Comparison of ENCODE assay signal across 8 mouse cellular contexts in genomic region chr16:4777171-4777904, GRCm38 (mm10). TPM values are rescaled to one million over a fixed set of nuclear protein-coding genes. Genes with fewer than 3 reads are reported as not detected.
DNase-seq lines count a peak whose midpoint lies in the region; ATAC-seq and TF ChIP-seq lines count a peak whose summit lies in the region.
"Had no signal": no experiment of that assay in that cellular context is flagged by ENCODE, and none has a peak within 500 bp of the region (broad histone marks: within the 10 kb centered on the region; RNA-seq: fewer than 3 reads in every experiment).

No protein-coding gene starts in this region.

- H3K9me3 ChIP-seq in kidney, embryonic 14.5 days (ENCODE audit: control insufficient read depth, low read length): no peaks in the 10 kb centered on the region
- H3K9me3 ChIP-seq in MEL (replicated peaks; ENCODE audit: insufficient read depth, low read length): no peaks in the 10 kb centered on the region

- no peak for TF ChIP-seq POLR2A in MEL (IDR thresholded peaks at IDR 0.05; ENCODE audit: control insufficient read depth in 1 of 2, insufficient read depth in 1 of 2, low read depth in 1 of 2, low read length in 2 of 2, poor library complexity in 1 of 2)

- DNase-seq in kidney, adult 11 months: peak; percentile 33
- DNase-seq in MEL (ENCODE audit: low read depth, low spot score): peak; percentile 18
- DNase-seq in cerebellum, postnatal 14 days: peak; percentile 41 to 57
- DNase-seq in kidney, postnatal 4 days: peak; percentile 25 to 40
- no peak for DNase-seq in embryo, embryonic 10.5 days (ENCODE audit: low spot score)
- no peak for DNase-seq in frontal cortex, postnatal 36 days (ENCODE audit: low spot score in 2 of 2)

- WGBS in kidney, embryonic 14.5 days: 97% methylated on average over 3 of the region's 3 CpGs

- no peak overlapping the region for H3K27ac ChIP-seq in kidney, embryonic 14.5 days (ENCODE audit: low read depth, low read length)
- no peak overlapping the region for H3K27ac ChIP-seq in MEL (ENCODE audit: control insufficient read depth, low read depth, low read length)

- no peak for TF ChIP-seq EP300 in MEL (IDR thresholded peaks at IDR 0.05; ENCODE audit: low read depth in 1 of 2, low read length in 2 of 2)

- H3K36me3 ChIP-seq in kidney, embryonic 14.5 days (ENCODE audit: control insufficient read depth, insufficient read depth, low read length): no peaks in the 10 kb centered on the region
- H3K36me3 ChIP-seq in MEL (ENCODE audit: control insufficient read depth in 1 of 2, insufficient read depth in 2 of 2, low read length in 2 of 2): peaks cover 0 to 6% of the 10 kb centered on the region in 2 experiments; a peak in 1 of 4 replicates

- no peak for ATAC-seq in kidney, embryonic 14.5 days (ENCODE audit: low FRiP score, low TSS enrichment)

- no peak overlapping the region for H3K4me2 ChIP-seq in kidney, embryonic 14.5 days (replicated peaks; ENCODE audit: low read depth, low read length)

- TF ChIP-seq CTCF in MEL (IDR thresholded peaks at IDR 0.05 in 2 of 3, conservative IDR thresholded peaks at IDR 0.05 in 1 of 3; ENCODE audit: control insufficient read depth in 1 of 3, insufficient read depth in 1 of 3, low read depth in 2 of 3, low read length in 3 of 3, poor library complexity in 1 of 3, severe bottlenecking in 1 of 3): no peak

- no peaks in the 10 kb centered on the region; the same call in 1 of the 2 replicates for H3K4me1 ChIP-seq in kidney, embryonic 14.5 days (ENCODE audit: control insufficient read depth, insufficient read depth, low read length)
- peaks cover 3 to 6% of the 10 kb centered on the region in 2 experiments; a peak in 2 of 4 replicates for H3K4me1 ChIP-seq in MEL (ENCODE audit: control insufficient read depth in 1 of 2, insufficient read depth in 2 of 2, low read length in 2 of 2)

- no peak overlapping the region for H3K4me3 ChIP-seq in kidney, embryonic 14.5 days (ENCODE audit: low read length)
- no peak overlapping the region for H3K4me3 ChIP-seq in MEL (ENCODE audit: control insufficient read depth in 1 of 2, insufficient read depth in 1 of 2, low read depth in 2 of 2, low read length in 2 of 2)

- no peak for TF ChIP-seq RAD21 in MEL (IDR thresholded peaks at IDR 0.05; ENCODE audit: low read depth, low read length)

- no peaks in the 10 kb centered on the region for H3K27me3 ChIP-seq in kidney, embryonic 14.5 days (ENCODE audit: control insufficient read depth, insufficient read depth, low read length)
- H3K27me3 ChIP-seq in MEL (ENCODE audit: control insufficient read depth in 1 of 2, insufficient read depth in 2 of 2, low read length in 2 of 2): no peaks in the 10 kb centered on the region

- H3K9ac ChIP-seq in kidney, embryonic 14.5 days (ENCODE audit: low read depth, low read length): no peak overlapping the region
- no peak overlapping the region for H3K9ac ChIP-seq in MEL (ENCODE audit: control insufficient read depth, low read depth, low read length, poor library complexity, severe bottlenecking)

- peaks cover 9% of the 10 kb centered on the region; the same call in 1 of the 2 replicates for H3K79me2 ChIP-seq in MEL (ENCODE audit: control insufficient read depth, insufficient read depth, low read length, poor library complexity)

TF ChIP-seq in MEL, 35 proteins besides CTCF, POLR2A, EP300 and RAD21:
- TF ChIP-seq USF1 (IDR thresholded peaks at IDR 0.05; ENCODE audit: low read depth, low read length) (peak; percentile 65), HCFC1 (IDR thresholded peaks at IDR 0.05; ENCODE audit: low read depth, low read length) (no peak)

RNA-seq across cellular contexts. Expression of gene Cdip1, which starts 12.8 kb away (rescaled TPM):
- polyA plus RNA-seq in kidney, embryonic 14.5 days (2014; fragmentation: Nextera tagmentation; extraction: Ambion mirVana): 67.2 and 98.0 TPM in 2 replicates
- 18.9 and 24.8 TPM in 2 replicates for total RNA-seq in MEL (2012; rRNA removed)
- 10 to 100 TPM; 32.8 to 97.8 TPM for polyA plus RNA-seq in MEL (2012; ENCODE audit: insufficient read depth in 1 of 2, insufficient read length in 2 of 2, low read depth in 1 of 2, low replicate concordance in 2 of 2, missing spikeins in 1 of 2)

RNA-seq across cellular contexts. Expression of gene Hmox2, which starts 51.2 kb away (rescaled TPM):
- polyA plus RNA-seq in kidney, embryonic 14.5 days (2014; fragmentation: Nextera tagmentation; extraction: Ambion mirVana): 103 and 113 TPM in 2 replicates
- 41.5 and 45.7 TPM in 2 replicates for total RNA-seq in MEL (2012; rRNA removed)
- 10 to 100 TPM in 1 of 2 experiments, not detected in 1; 75.0 TPM for polyA plus RNA-seq in MEL (2012; ENCODE audit: insufficient read depth in 1 of 2, insufficient read length in 2 of 2, low read depth in 1 of 2, low replicate concordance in 2 of 2, missing spikeins in 1 of 2)

RNA-seq across cellular contexts. Expression of gene 4930562C15Rik, which starts 57.9 kb away (rescaled TPM):
- polyA plus RNA-seq in kidney, embryonic 14.5 days (2014; fragmentation: Nextera tagmentation; extraction: Ambion mirVana): 0.89 TPM in 1 of 2 replicates, not detected in the other
- 0.12 TPM in 1 of 2 replicates, not detected in the other for total RNA-seq in MEL (2012; rRNA removed)
- under 1 TPM in 1 of 2 experiments, not detected in 1; 0.21 TPM for polyA plus RNA-seq in MEL (2012; ENCODE audit: insufficient read depth in 1 of 2, insufficient read length in 2 of 2, low read depth in 1 of 2, low replicate concordance in 2 of 2, missing spikeins in 1 of 2)
- total RNA-seq: layer of hippocampus, postnatal 10 days had no signal

RNA-seq across cellular contexts. Expression of gene Nmral1, which starts 58.2 kb away (rescaled TPM):
- 132 and 145 TPM in 2 replicates for polyA plus RNA-seq in kidney, embryonic 14.5 days (2014; fragmentation: Nextera tagmentation; extraction: Ambion mirVana)
- total RNA-seq in MEL (2012; rRNA removed): 50.6 and 60.4 TPM in 2 replicates
- 10 to 100 TPM in 1 of 2 experiments, not detected in 1; 54.6 TPM for polyA plus RNA-seq in MEL (2012; ENCODE audit: insufficient read depth in 1 of 2, insufficient read length in 2 of 2, low read depth in 1 of 2, low replicate concordance in 2 of 2, missing spikeins in 1 of 2)

Comparison
In these comparisons a context has a peak if more than half of its experiments do, and no peak if none do; other contexts are left out.
1. DNase-seq: peak in kidney, adult 11 months (single experiment), MEL (single experiment), cerebellum, postnatal 14 days (2 of 2) and kidney, postnatal 4 days (2 of 2); none in embryo, embryonic 10.5 days (single experiment) and frontal cortex, postnatal 36 days (0 of 2).